ENCODE assay signal across 8 mouse cellular contexts in the genomic region with DNA sequence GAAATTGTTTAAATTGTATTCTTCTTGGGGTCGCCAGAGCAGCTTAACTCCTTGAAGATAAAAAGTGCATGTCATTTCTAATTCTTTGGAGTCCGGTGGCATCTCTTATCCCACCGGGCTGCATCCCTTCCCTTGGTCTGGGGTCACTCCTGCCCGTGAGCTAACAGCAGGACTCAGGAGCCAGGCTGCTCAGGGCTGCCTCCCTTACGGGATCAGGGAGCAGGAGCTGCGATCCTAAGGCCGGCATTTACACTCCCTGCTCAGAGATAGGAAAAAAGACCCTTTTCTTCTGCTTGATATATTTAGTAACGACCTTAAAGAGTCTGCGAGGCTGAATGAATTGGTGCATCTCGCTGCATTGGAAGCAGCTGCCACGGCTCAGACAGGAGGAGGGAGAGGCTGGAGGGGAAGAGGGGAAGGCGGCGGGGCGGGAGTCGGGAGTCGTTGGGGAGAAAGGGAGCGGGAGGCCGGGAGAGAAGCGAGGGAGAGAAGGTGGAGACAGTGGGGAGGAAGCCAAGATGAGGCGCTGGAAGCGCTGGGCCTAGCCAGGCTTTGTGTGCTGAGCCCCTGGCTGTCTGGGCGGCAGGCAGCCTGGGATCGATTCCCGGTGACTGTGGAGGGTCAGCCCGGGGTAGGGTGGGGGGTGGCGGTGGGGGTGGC. TPM values are rescaled to one million over a fixed set of nuclear protein-coding genes. Genes with fewer than 3 reads are reported as not detected.
DNase-seq lines count a peak whose midpoint lies in the region; ATAC-seq lines count a peak whose summit lies in the region.

No protein-coding gene starts in this region.

- no peaks in the 10 kb centered on the region for H3K9me3 ChIP-seq in forebrain, embryonic 10.5 days
- H3K9me3 ChIP-seq in intestine, embryonic 16.5 days (ENCODE audit: control insufficient read depth, low read length), result no peaks in the 10 kb centered on the region
- H3K9me3 ChIP-seq in neural tube, embryonic 14.5 days (ENCODE audit: control insufficient read depth, low read length), result no peaks in the 10 kb centered on the region

- ATAC-seq in intestine, embryonic 16.5 days, result peak; percentile 23; the same call in 1 of the 2 replicates
- ATAC-seq in neural tube, embryonic 14.5 days (ENCODE audit: low read depth), result peak; percentile 64
- ATAC-seq in megakaryocyte-erythroid progenitor cell, adult 5-6 weeks (replicated peaks; ENCODE audit: low FRiP score, low TSS enrichment, poor library complexity, severe bottlenecking), result no peak

- H3K9ac ChIP-seq in intestine, embryonic 16.5 days (ENCODE audit: low read depth, low read length), result 0 out of 2 replicates have a peak overlapping the region, but pooled peaks have one; percentile 14
- peak overlapping the region; percentile 37; the same call in 1 of the 2 replicates for H3K9ac ChIP-seq in neural tube, embryonic 14.5 days (replicated peaks; ENCODE audit: low read depth, low read length)

- peak overlapping the region; percentile 81 for H3K27ac ChIP-seq in forebrain, embryonic 10.5 days
- H3K27ac ChIP-seq in intestine, embryonic 16.5 days (ENCODE audit: low read length), result no peak overlapping the region
- peak overlapping the region; percentile 73 for H3K27ac ChIP-seq in neural tube, embryonic 14.5 days (ENCODE audit: low read depth, low read length)

- peak overlapping the region; percentile 56 for H3K4me3 ChIP-seq in forebrain, embryonic 10.5 days
- peak overlapping the region; percentile 28 for H3K4me3 ChIP-seq in intestine, embryonic 16.5 days (ENCODE audit: low read length)
- H3K4me3 ChIP-seq in neural tube, embryonic 14.5 days (ENCODE audit: low read depth, low read length), result no peak overlapping the region

- no peaks in the 10 kb centered on the region for H3K36me3 ChIP-seq in forebrain, embryonic 10.5 days (replicated peaks)
- no peaks in the 10 kb centered on the region for H3K36me3 ChIP-seq in intestine, embryonic 16.5 days (ENCODE audit: control insufficient read depth, insufficient read depth, low read length)
- no peaks in the 10 kb centered on the region for H3K36me3 ChIP-seq in neural tube, embryonic 14.5 days (ENCODE audit: control insufficient read depth, insufficient read depth, low read length)

- WGBS in forebrain, embryonic 10.5 days, result under 1% methylated on average over 26 of the region's 26 CpGs
- 1% methylated on average over 26 of the region's 26 CpGs for WGBS in intestine, embryonic 16.5 days
- under 1% methylated on average over 25 of the region's 26 CpGs for WGBS in neural tube, embryonic 14.5 days

- peaks cover 63% of the 10 kb centered on the region for H3K27me3 ChIP-seq in forebrain, embryonic 10.5 days (ENCODE audit: poor library complexity, severe bottlenecking)
- H3K27me3 ChIP-seq in intestine, embryonic 16.5 days (replicated peaks; ENCODE audit: control insufficient read depth, insufficient read depth, low read length), result peaks cover 20% of the 10 kb centered on the region; the same call in 1 of the 2 replicates
- H3K27me3 ChIP-seq in neural tube, embryonic 14.5 days (ENCODE audit: control insufficient read depth, insufficient read depth, low read length), result no peaks in the 10 kb centered on the region

- peak; percentile 29 to 40 for DNase-seq in kidney, postnatal 4 days
- DNase-seq in kidney, adult 9 months, result no peak
- DNase-seq in forebrain, embryonic 10.5 days (ENCODE audit: extremely low spot score, low spot score), result peak; percentile 41
- DNase-seq in spleen, adult 12 weeks (ENCODE audit: low spot score), result no peak
- DNase-seq in thymus, adult 18-20 months, result no peak

- H3K4me1 ChIP-seq in forebrain, embryonic 10.5 days, result peaks cover 27% of the 10 kb centered on the region
- H3K4me1 ChIP-seq in intestine, embryonic 16.5 days (ENCODE audit: control insufficient read depth, insufficient read depth, low read length), result no peaks in the 10 kb centered on the region; the same call in 1 of the 2 replicates
- H3K4me1 ChIP-seq in neural tube, embryonic 14.5 days (ENCODE audit: control insufficient read depth, insufficient read depth, low read length), result peaks cover 23% of the 10 kb centered on the region

- H3K4me2 ChIP-seq in intestine, embryonic 16.5 days (ENCODE audit: low read depth, low read length), result peak overlapping the region; percentile 45
- peak overlapping the region; percentile 42 for H3K4me2 ChIP-seq in neural tube, embryonic 14.5 days (ENCODE audit: low read depth, low read length)

RNA-seq across cellular contexts. Expression of gene Crtac1, which starts 51.1 kb away (rescaled TPM):
- 8.6 and 9.5 TPM in 2 replicates for polyA plus RNA-seq in forebrain, embryonic 10.5 days (2016; fragmentation: Nextera tagmentation; extraction: Ambion mirVana)
- 4.8 and 5.6 TPM in 2 replicates for polyA plus RNA-seq in intestine, embryonic 16.5 days (2015; fragmentation: Nextera tagmentation; extraction: Ambion mirVana)
- 72.0 and 78.4 TPM in 2 replicates for polyA plus RNA-seq in neural tube, embryonic 14.5 days (2014; fragmentation: Nextera tagmentation; extraction: Ambion mirVana)
- total RNA-seq in megakaryocyte-erythroid progenitor cell, adult 5-6 weeks (2014; fragmentation: Nextera tagmentation), result not detected in 2 replicates
- not detected in 2 replicates for total RNA-seq in megakaryocyte-erythroid progenitor cell, adult 5-6 weeks (2017)

Comparison
In these comparisons a context has a peak if more than half of its experiments do, and no peak if none do; other contexts are left out.
1. DNase-seq: peak in kidney, postnatal 4 days (2 of 2) and forebrain, embryonic 10.5 days (single experiment); none in kidney, adult 9 months (single experiment), spleen, adult 12 weeks (single experiment) and thymus, adult 18-20 months (0 of 2).